Mouse (Mus musculus): ENCODE results near the gene Htr1f. TPM values are rescaled to one million over a fixed set of nuclear protein-coding genes. Genes with fewer than 3 reads are reported as not detected.

Gene Htr1f
- polyA plus RNA-seq, 1 experiment from 2014 or later = not detected

- Histone ChIP-seq H3K27me3 (replicated peaks) (no peaks in the 10 kb centered on the region), H3K4me3 (no peak overlapping the region), H3K9me3 (replicated peaks) (peaks cover 9% of the 10 kb centered on the region), H3K36me3 (no peaks in the 10 kb centered on the region), H3K27ac (ENCODE audit: poor library complexity, severe bottlenecking) (no peak overlapping the region), H3K4me1 (replicated peaks) (peaks cover 14% of the 10 kb centered on the region), H3K9ac (no peak overlapping the region), H3K4me2 (no peak overlapping the region)
- ATAC-seq (ENCODE audit: insufficient number of reproducible peaks, low FRiP score) = no peak
- WGBS = 11% methylated on average over 3 of the region's 3 CpGs
Measured at GRCm38 (mm10) chr16:64884420-64884838, 221.2 kb downstream of the Htr1f start.

DNA sequence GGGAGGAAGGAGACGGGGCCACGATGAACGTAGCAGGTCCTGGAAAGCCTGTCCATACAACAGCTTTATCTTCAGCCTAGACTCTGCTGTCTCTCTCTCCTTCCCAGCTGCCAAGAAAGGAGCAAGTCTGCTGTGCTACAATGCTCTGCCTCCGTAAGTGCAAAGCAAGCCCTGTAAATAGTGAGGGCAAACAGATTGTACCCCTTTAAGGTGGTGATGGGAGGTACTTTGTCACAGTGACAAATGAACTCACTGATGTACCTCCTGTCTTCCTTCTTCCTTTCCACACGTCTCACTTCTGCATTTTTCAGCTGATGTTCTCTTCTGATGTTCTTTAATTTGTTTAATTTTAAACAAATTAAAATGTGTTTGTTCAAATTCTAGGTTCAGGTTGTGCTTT lies 221.8 kb downstream of the Htr1f start:
- no peak for ATAC-seq (ENCODE audit: insufficient number of reproducible peaks, low FRiP score)
- Histone ChIP-seq H3K4me3 (no peak overlapping the region), H3K9ac (no peak overlapping the region), H3K4me2 (peak overlapping the region; percentile 16; the same call in 1 of the 2 replicates), H3K27ac (ENCODE audit: poor library complexity, severe bottlenecking) (0 out of 2 replicates have a peak overlapping the region, but pooled peaks have one; percentile 5), H3K36me3 (no peaks in the 10 kb centered on the region), H3K27me3 (replicated peaks) (no peaks in the 10 kb centered on the region), H3K4me1 (replicated peaks) (peaks cover 14% of the 10 kb centered on the region), H3K9me3 (replicated peaks) (peaks cover 6% of the 10 kb centered on the region)
- WGBS = 16% methylated on average over 5 of the region's 5 CpGs

DNA sequence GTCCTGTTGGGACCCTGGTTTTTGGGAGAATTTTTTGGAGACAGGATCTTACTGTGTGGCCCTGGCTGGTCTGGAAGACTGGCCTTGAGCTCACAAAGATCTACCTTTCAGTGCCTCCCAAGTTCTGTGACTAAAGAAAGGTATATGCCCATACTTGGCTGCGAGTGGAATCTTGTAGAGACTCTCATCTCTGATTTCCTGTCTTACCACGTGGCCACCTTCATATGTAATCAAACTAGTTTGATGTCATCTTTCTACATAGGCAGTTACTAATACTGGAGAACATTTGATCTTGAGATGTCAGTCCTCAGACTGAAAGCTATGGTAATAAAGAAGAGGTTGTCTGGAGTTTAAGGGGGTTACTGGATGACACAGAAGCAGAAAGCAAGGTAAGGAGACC lies 224.2 kb downstream of the Htr1f start:
- WGBS = 82% methylated on average over 2 of the region's 2 CpGs

GRCm38 (mm10) chr16:64880986-64881385 lies 224.7 kb downstream of the Htr1f start:
- Histone ChIP-seq H3K27ac (ENCODE audit: poor library complexity, severe bottlenecking) (no peak overlapping the region), H3K36me3 (no peaks in the 10 kb centered on the region), H3K4me2 (no peak overlapping the region), H3K4me1 (replicated peaks) (peaks cover 14% of the 10 kb centered on the region), H3K4me3 (no peak overlapping the region), H3K9ac (no peak overlapping the region), H3K27me3 (replicated peaks) (no peaks in the 10 kb centered on the region), H3K9me3 (replicated peaks) (no peaks in the 10 kb centered on the region)
- WGBS = 65% methylated on average over 3 of the region's 3 CpGs
- ATAC-seq (ENCODE audit: insufficient number of reproducible peaks, low FRiP score) = no peak

More for the DNA sequence above, 224.2 kb downstream of the Htr1f start:
- Histone ChIP-seq H3K27ac (ENCODE audit: poor library complexity, severe bottlenecking) (no peak overlapping the region), H3K9me3 (replicated peaks) (no peaks in the 10 kb centered on the region), H3K9ac (no peak overlapping the region), H3K4me2 (no peak overlapping the region), H3K4me1 (replicated peaks) (peaks cover 14% of the 10 kb centered on the region), H3K36me3 (no peaks in the 10 kb centered on the region), H3K4me3 (no peak overlapping the region), H3K27me3 (replicated peaks) (no peaks in the 10 kb centered on the region)
- no peak for ATAC-seq (ENCODE audit: insufficient number of reproducible peaks, low FRiP score)

DNA sequence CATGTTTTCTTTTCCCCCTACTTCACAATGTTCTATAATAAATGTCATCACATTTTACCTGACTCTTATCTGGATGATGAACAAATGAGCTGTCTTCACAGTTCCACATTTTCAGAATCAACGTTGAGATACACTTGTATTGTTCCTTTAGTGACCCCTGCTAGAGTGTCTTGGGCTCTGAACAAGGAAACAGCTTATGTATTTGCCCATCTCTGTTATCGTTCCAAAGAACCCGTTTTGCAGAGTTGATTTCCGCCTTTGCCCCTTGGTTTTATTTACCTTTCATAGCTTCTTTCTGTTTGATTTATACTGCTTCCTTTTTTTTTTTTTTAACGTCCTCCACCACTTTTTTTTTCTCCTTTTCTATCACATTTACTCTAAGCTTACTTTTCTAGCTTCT lies 225.9 kb downstream of the Htr1f start:
- no peak overlapping the region for H3K27ac ChIP-seq (ENCODE audit: poor library complexity, severe bottlenecking)
- H3K4me1 ChIP-seq (replicated peaks) = peaks cover 11% of the 10 kb centered on the region
- H3K36me3 ChIP-seq = no peaks in the 10 kb centered on the region
- no peaks in the 10 kb centered on the region for H3K27me3 ChIP-seq (replicated peaks)
- no peak overlapping the region for H3K4me2 ChIP-seq
- H3K9me3 ChIP-seq (replicated peaks) = no peaks in the 10 kb centered on the region
- no peak for ATAC-seq (ENCODE audit: insufficient number of reproducible peaks, low FRiP score)
- 67% methylated on average over 5 of the region's 5 CpGs for WGBS
- no peak overlapping the region for H3K9ac ChIP-seq
- no peak overlapping the region for H3K4me3 ChIP-seq

DNA sequence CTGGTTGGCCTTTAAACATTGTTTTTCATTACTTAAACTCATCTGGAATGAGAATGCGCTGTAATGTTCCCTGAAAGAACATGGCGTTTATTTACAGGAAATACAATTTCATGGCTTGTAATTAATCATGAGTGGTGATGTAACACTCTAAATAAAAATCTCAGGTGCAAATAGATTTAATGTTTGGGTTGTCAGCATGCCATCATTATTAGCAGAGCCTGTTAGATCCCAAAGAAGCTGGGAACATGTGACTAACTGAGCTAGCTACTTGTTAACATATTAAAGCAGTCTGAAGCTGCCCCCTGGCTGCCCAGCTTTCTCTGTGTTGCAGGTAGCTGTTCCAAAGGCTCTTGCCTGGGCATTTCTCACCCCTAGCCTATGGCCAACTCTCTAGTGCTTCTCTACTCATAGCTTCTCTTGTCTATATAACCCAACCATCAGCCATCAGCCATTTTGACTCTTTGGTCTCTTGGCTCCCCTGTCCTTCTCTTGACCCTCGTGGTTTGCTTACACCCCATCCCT lies 227.0 kb downstream of the Htr1f start:
- Histone ChIP-seq H3K4me2 (no peak overlapping the region), H3K27me3 (replicated peaks) (no peaks in the 10 kb centered on the region), H3K4me3 (no peak overlapping the region), H3K27ac (ENCODE audit: poor library complexity, severe bottlenecking) (no peak overlapping the region), H3K36me3 (no peaks in the 10 kb centered on the region), H3K9me3 (replicated peaks) (no peaks in the 10 kb centered on the region), H3K4me1 (replicated peaks) (peaks cover under 1% of the 10 kb centered on the region; the same call in 1 of the 2 replicates), H3K9ac (no peak overlapping the region)
- WGBS = 88% methylated on average over 3 of the region's 3 CpGs
- no peak for ATAC-seq (ENCODE audit: insufficient number of reproducible peaks, low FRiP score)

- 81% methylated on average over 3 of the region's 3 CpGs for WGBS
- no peaks in the 10 kb centered on the region for H3K36me3 ChIP-seq
- no peak overlapping the region for H3K27ac ChIP-seq (ENCODE audit: poor library complexity, severe bottlenecking)
- H3K9ac ChIP-seq = no peak overlapping the region
- H3K9me3 ChIP-seq (replicated peaks) = no peaks in the 10 kb centered on the region
- no peak overlapping the region for H3K4me3 ChIP-seq
- H3K4me2 ChIP-seq = no peak overlapping the region
- no peaks in the 10 kb centered on the region for H3K4me1 ChIP-seq (replicated peaks)
- H3K27me3 ChIP-seq (replicated peaks) = no peaks in the 10 kb centered on the region
- no peak for ATAC-seq (ENCODE audit: insufficient number of reproducible peaks, low FRiP score)
Measured at GRCm38 (mm10) chr16:64877314-64877713, 228.3 kb downstream of the Htr1f start.

- ATAC-seq (ENCODE audit: insufficient number of reproducible peaks, low FRiP score) = no peak
- no peak overlapping the region for H3K9ac ChIP-seq
- H3K36me3 ChIP-seq = no peaks in the 10 kb centered on the region
- no peaks in the 10 kb centered on the region for H3K9me3 ChIP-seq (replicated peaks)
- no peak overlapping the region for H3K4me2 ChIP-seq
- no peak overlapping the region for H3K4me3 ChIP-seq
- H3K4me1 ChIP-seq (replicated peaks) = no peaks in the 10 kb centered on the region
- WGBS = 72% methylated on average over 4 of the region's 4 CpGs
- no peak overlapping the region for H3K27ac ChIP-seq (ENCODE audit: poor library complexity, severe bottlenecking)
- no peaks in the 10 kb centered on the region for H3K27me3 ChIP-seq (replicated peaks)
Measured at GRCm38 (mm10) chr16:64876631-64877265, 228.9 kb downstream of the Htr1f start.

- Histone ChIP-seq H3K4me1 (replicated peaks) (no peaks in the 10 kb centered on the region), H3K27me3 (replicated peaks) (no peaks in the 10 kb centered on the region), H3K36me3 (no peaks in the 10 kb centered on the region), H3K9ac (no peak overlapping the region), H3K9me3 (replicated peaks) (no peaks in the 10 kb centered on the region), H3K4me2 (no peak overlapping the region), H3K27ac (ENCODE audit: poor library complexity, severe bottlenecking) (no peak overlapping the region), H3K4me3 (no peak overlapping the region)
- ATAC-seq (ENCODE audit: insufficient number of reproducible peaks, low FRiP score) = no peak
- 79% methylated on average over 1 of the region's 1 CpGs for WGBS
Measured at GRCm38 (mm10) chr16:64875822-64876221, 229.8 kb downstream of the Htr1f start.

GRCm38 (mm10) chr16:64875384-64875783 lies 230.3 kb downstream of the Htr1f start:
- 94% methylated on average over 10 of the region's 10 CpGs for WGBS
- Histone ChIP-seq H3K4me1 (replicated peaks) (no peaks in the 10 kb centered on the region), H3K9ac (no peak overlapping the region), H3K4me3 (no peak overlapping the region), H3K9me3 (replicated peaks) (no peaks in the 10 kb centered on the region), H3K4me2 (no peak overlapping the region), H3K27me3 (replicated peaks) (no peaks in the 10 kb centered on the region), H3K36me3 (no peaks in the 10 kb centered on the region), H3K27ac (ENCODE audit: poor library complexity, severe bottlenecking) (no peak overlapping the region)
- ATAC-seq (ENCODE audit: insufficient number of reproducible peaks, low FRiP score) = no peak
